Mouse (Mus musculus): Measurements from ENCODE around the gene Abcc8. TPM values are rescaled to one million over a fixed set of nuclear protein-coding genes. Genes with fewer than 3 reads are reported as not detected.
A peak's percentile ranks its signal among the peaks of the same experiment; 100 is the strongest.

Abcc8 gene
- polyA plus RNA-seq, 1 experiment from 2014 or later: 6.3 TPM

GRCm38 (mm10) chr7:46103771-46104170 lies 76.1 kb downstream of the Abcc8 start:
- H3K36me3 ChIP-seq: no peaks in the 10 kb centered on the region
- WGBS: 92% methylated on average over 8 of the region's 8 CpGs
- H3K9me3 ChIP-seq: no peaks in the 10 kb centered on the region
- peaks cover 29% of the 10 kb centered on the region for H3K4me1 ChIP-seq (replicated peaks)
- H3K4me3 ChIP-seq: no peak overlapping the region
- ATAC-seq (ENCODE audit: low read depth): no peak
- H3K27ac ChIP-seq (replicated peaks): peak overlapping the region; percentile 69
- H3K4me2 ChIP-seq: no peak overlapping the region
- H3K27me3 ChIP-seq: peaks cover 10% of the 10 kb centered on the region
- H3K9ac ChIP-seq: no peak overlapping the region

- peak overlapping the region; percentile 72 for H3K27ac ChIP-seq (replicated peaks)
- H3K4me3 ChIP-seq: no peak overlapping the region
- H3K4me2 ChIP-seq: no peak overlapping the region
- 62% methylated on average over 8 of the region's 8 CpGs for WGBS
- no peak overlapping the region for H3K9ac ChIP-seq
- 0 out of 2 replicates have a peak, but pooled peaks have one; percentile 8 for ATAC-seq (ENCODE audit: low read depth)
- H3K9me3 ChIP-seq: no peaks in the 10 kb centered on the region
- H3K27me3 ChIP-seq: peaks cover 12% of the 10 kb centered on the region
- no peaks in the 10 kb centered on the region for H3K36me3 ChIP-seq
- peaks cover 36% of the 10 kb centered on the region for H3K4me1 ChIP-seq (replicated peaks)
Observed at GRCm38 (mm10) chr7:46103075-46103591, 76.7 kb downstream of the Abcc8 start.

GRCm38 (mm10) chr7:46100563-46100962 lies 79.3 kb downstream of the Abcc8 start, which contains the start of gene Kcnj11:
Gene Kcnj11 (minus strand): TSS chr7:46100764.
- peak; percentile 66 for ATAC-seq (ENCODE audit: low read depth)
- H3K27ac ChIP-seq (replicated peaks): no peak within 1 kb of the TSS

GRCm38 (mm10) chr7:46099682-46100081 lies 80.2 kb downstream of the Abcc8 start:
- no peaks in the 10 kb centered on the region for H3K36me3 ChIP-seq
- H3K9me3 ChIP-seq: no peaks in the 10 kb centered on the region
- H3K9ac ChIP-seq: peak overlapping the region; percentile 84
- H3K27me3 ChIP-seq: peaks cover 25% of the 10 kb centered on the region
- no peak for ATAC-seq (ENCODE audit: low read depth)
- H3K4me3 ChIP-seq: peak overlapping the region; percentile 56
- 80% methylated on average over 13 of the region's 13 CpGs for WGBS
- H3K27ac ChIP-seq (replicated peaks): no peak overlapping the region
- H3K4me1 ChIP-seq (replicated peaks): peaks cover 35% of the 10 kb centered on the region
- H3K4me2 ChIP-seq: peak overlapping the region; percentile 73

More at GRCm38 (mm10) chr7:46100563-46100962, 79.3 kb downstream of the Abcc8 start, which contains the start of gene Kcnj11:
- Histone ChIP-seq H3K27me3 (peaks cover 16% of the 10 kb centered on the region), H3K4me1 (replicated peaks) (peaks cover 41% of the 10 kb centered on the region), H3K4me3 (peak within 1 kb of the TSS; percentile 56), H3K36me3 (no peaks in the 10 kb centered on the region), H3K4me2 (peak within 1 kb of the TSS; percentile 73), H3K9ac (peak within 1 kb of the TSS; percentile 84), H3K9me3 (no peaks in the 10 kb centered on the region)
- under 1% methylated on average over 34 of the region's 34 CpGs for WGBS

GRCm38 (mm10) chr7:46098919-46099286 lies 80.9 kb downstream of the Abcc8 start:
- no peaks in the 10 kb centered on the region for H3K36me3 ChIP-seq
- ATAC-seq (ENCODE audit: low read depth): no peak
- H3K27ac ChIP-seq (replicated peaks): no peak overlapping the region
- H3K27me3 ChIP-seq: peaks cover 25% of the 10 kb centered on the region
- H3K4me1 ChIP-seq (replicated peaks): peaks cover 27% of the 10 kb centered on the region
- H3K9ac ChIP-seq: no peak overlapping the region
- H3K4me2 ChIP-seq: no peak overlapping the region
- 94% methylated on average over 19 of the region's 19 CpGs for WGBS
- H3K4me3 ChIP-seq: no peak overlapping the region
- no peaks in the 10 kb centered on the region for H3K9me3 ChIP-seq

GRCm38 (mm10) chr7:46098221-46098918 lies 81.5 kb downstream of the Abcc8 start:
- H3K9me3 ChIP-seq: no peaks in the 10 kb centered on the region
- H3K9ac ChIP-seq: no peak overlapping the region
- ATAC-seq (ENCODE audit: low read depth): no peak
- H3K36me3 ChIP-seq: no peaks in the 10 kb centered on the region
- H3K27me3 ChIP-seq: peaks cover 25% of the 10 kb centered on the region
- peaks cover 22% of the 10 kb centered on the region for H3K4me1 ChIP-seq (replicated peaks)
- no peak overlapping the region for H3K27ac ChIP-seq (replicated peaks)
- no peak overlapping the region for H3K4me3 ChIP-seq
- WGBS: 84% methylated on average over 19 of the region's 19 CpGs
- H3K4me2 ChIP-seq: no peak overlapping the region

- H3K27ac ChIP-seq (replicated peaks): no peak overlapping the region
- no peak for ATAC-seq (ENCODE audit: low read depth)
- no peak overlapping the region for H3K4me3 ChIP-seq
- H3K36me3 ChIP-seq: no peaks in the 10 kb centered on the region
- H3K27me3 ChIP-seq: peaks cover 27% of the 10 kb centered on the region
- H3K9ac ChIP-seq: no peak overlapping the region
- 66% methylated on average over 4 of the region's 4 CpGs for WGBS
- H3K4me1 ChIP-seq (replicated peaks): peaks cover 17% of the 10 kb centered on the region
- no peaks in the 10 kb centered on the region for H3K9me3 ChIP-seq
- H3K4me2 ChIP-seq: 0 out of 2 replicates have a peak overlapping the region, but pooled peaks have one; percentile 4
Observed at GRCm38 (mm10) chr7:46097319-46097783, 82.5 kb downstream of the Abcc8 start.

- no peaks in the 10 kb centered on the region for H3K9me3 ChIP-seq
- 3% methylated on average over 4 of the region's 4 CpGs for WGBS
Observed at GRCm38 (mm10) chr7:46096136-46096535, 83.7 kb downstream of the Abcc8 start.

GRCm38 (mm10) chr7:46092803-46093202 lies 87.0 kb downstream of the Abcc8 start:
- Histone ChIP-seq H3K36me3 (no peaks in the 10 kb centered on the region), H3K9me3 (peaks cover 14% of the 10 kb centered on the region), H3K9ac (no peak overlapping the region), H3K27me3 (peaks cover 19% of the 10 kb centered on the region; the same call in 1 of the 2 replicates), H3K27ac (replicated peaks) (no peak overlapping the region), H3K4me3 (no peak overlapping the region), H3K4me1 (replicated peaks) (peaks cover 2% of the 10 kb centered on the region; the same call in 1 of the 2 replicates), H3K4me2 (no peak overlapping the region)
- WGBS: 35% methylated on average over 8 of the region's 8 CpGs
- no peak for ATAC-seq (ENCODE audit: low read depth)

More at GRCm38 (mm10) chr7:46096136-46096535, 83.7 kb downstream of the Abcc8 start:
- no peak overlapping the region for H3K4me3 ChIP-seq
- peak; percentile 11; the same call in 1 of the 2 replicates for ATAC-seq (ENCODE audit: low read depth)
- H3K36me3 ChIP-seq: no peaks in the 10 kb centered on the region
- peaks cover 17% of the 10 kb centered on the region for H3K4me1 ChIP-seq (replicated peaks)
- peaks cover 31% of the 10 kb centered on the region for H3K27me3 ChIP-seq
- no peak overlapping the region for H3K27ac ChIP-seq (replicated peaks)
- H3K9ac ChIP-seq: no peak overlapping the region
- no peak overlapping the region for H3K4me2 ChIP-seq

GRCm38 (mm10) chr7:46088241-46088640 lies 91.6 kb downstream of the Abcc8 start:
- 84% methylated on average over 6 of the region's 6 CpGs for WGBS
- no peaks in the 10 kb centered on the region for H3K4me1 ChIP-seq (replicated peaks)

GRCm38 (mm10) chr7:46086378-46086777 lies 93.5 kb downstream of the Abcc8 start:
- Histone ChIP-seq H3K4me2 (no peak overlapping the region), H3K4me1 (replicated peaks) (no peaks in the 10 kb centered on the region), H3K27ac (replicated peaks) (no peak overlapping the region), H3K36me3 (peaks cover 39% of the 10 kb centered on the region), H3K27me3 (no peaks in the 10 kb centered on the region), H3K9ac (no peak overlapping the region), H3K9me3 (peaks cover 14% of the 10 kb centered on the region), H3K4me3 (no peak overlapping the region)
- ATAC-seq (ENCODE audit: low read depth): no peak
- 89% methylated on average over 6 of the region's 6 CpGs for WGBS

More at GRCm38 (mm10) chr7:46088241-46088640, 91.6 kb downstream of the Abcc8 start:
- peaks cover 20% of the 10 kb centered on the region for H3K36me3 ChIP-seq
- H3K9me3 ChIP-seq: peaks cover 14% of the 10 kb centered on the region
- H3K9ac ChIP-seq: no peak overlapping the region
- 0 out of 2 replicates have a peak, but pooled peaks cover 5% of the 10 kb centered on the region for H3K27me3 ChIP-seq
- H3K4me3 ChIP-seq: no peak overlapping the region
- ATAC-seq (ENCODE audit: low read depth): no peak
- no peak overlapping the region for H3K27ac ChIP-seq (replicated peaks)
- no peak overlapping the region for H3K4me2 ChIP-seq

- Histone ChIP-seq H3K4me1 (replicated peaks) (no peaks in the 10 kb centered on the region), H3K27ac (replicated peaks) (no peak overlapping the region), H3K9ac (no peak overlapping the region), H3K27me3 (no peaks in the 10 kb centered on the region), H3K4me2 (no peak overlapping the region), H3K9me3 (peaks cover 14% of the 10 kb centered on the region), H3K36me3 (peaks cover 53% of the 10 kb centered on the region), H3K4me3 (no peak overlapping the region)
- 75% methylated on average over 16 of the region's 16 CpGs for WGBS
- no peak; the same call in 1 of the 2 replicates for ATAC-seq (ENCODE audit: low read depth)
Observed at GRCm38 (mm10) chr7:46084839-46085513, 94.9 kb downstream of the Abcc8 start.

All from neural tube, embryonic 13.5 days (tissue).